Mouse (Mus musculus): ENCODE results near the gene Selenoh.

Gene Selenoh

GRCm38 (mm10) chr2:84670569-84670933, at the start of gene Selenoh:
Selenoh (minus strand) TSS chr2:84670770.
- DNase-seq (ENCODE audit: low read depth, low spot score): peak; percentile 95

- DNase-seq (ENCODE audit: low read depth, low spot score): no peak
These were observed 46.8 kb upstream of the Selenoh start for GRCm38 (mm10) chr2:84717357-84717756.

DNA sequence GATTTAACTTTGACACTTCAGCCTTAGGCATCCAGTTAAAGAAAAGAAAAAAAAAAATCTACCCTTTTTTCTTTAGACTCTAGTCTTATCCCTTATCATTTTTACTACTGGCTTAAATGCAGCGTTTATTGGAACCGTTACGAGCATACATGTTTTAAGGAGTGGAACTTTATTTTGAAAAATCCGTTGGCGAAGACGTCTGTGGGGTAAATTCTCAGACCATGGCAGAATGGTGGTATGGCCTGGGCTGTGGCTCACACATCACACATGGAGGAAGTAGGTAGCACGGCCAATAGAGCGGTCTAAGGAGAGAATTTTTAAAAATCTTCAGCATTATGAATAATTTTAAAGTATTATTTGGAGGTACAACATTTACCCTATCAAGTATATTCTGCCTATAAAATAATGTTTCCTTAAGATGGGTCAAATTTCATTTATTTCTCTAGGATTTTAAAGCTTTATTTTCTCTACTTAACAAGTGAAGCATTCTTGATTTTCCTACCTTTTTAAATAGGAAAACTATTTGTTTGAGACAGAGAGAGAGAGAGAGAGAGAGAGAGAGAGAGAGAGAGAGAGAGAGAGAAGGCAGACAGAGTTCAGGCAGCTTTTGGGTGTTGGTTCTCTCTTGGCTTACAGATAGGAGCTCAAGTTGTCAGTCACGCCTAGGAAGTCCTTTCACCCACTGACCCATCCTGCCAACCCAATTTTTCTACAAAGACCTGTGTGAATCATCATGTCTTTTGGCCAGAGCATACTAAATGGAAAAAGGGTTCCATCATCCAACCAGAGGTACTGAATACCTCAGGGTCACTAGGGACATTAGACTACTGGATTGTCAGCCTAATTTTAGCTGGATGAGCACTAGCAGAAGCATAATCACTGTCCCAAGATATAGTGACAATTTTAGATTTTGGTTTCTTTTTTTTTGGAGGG, 46.1 kb upstream of the Selenoh start:
- no peak for DNase-seq (ENCODE audit: low read depth, low spot score)

- DNase-seq (ENCODE audit: low read depth, low spot score): peak; percentile 95
These were observed 45.2 kb upstream of the Selenoh start for GRCm38 (mm10) chr2:84715562-84716361.

GRCm38 (mm10) chr2:84714811-84715561, 44.4 kb upstream of the Selenoh start, which contains the start of gene Zdhhc5:
Zdhhc5 (minus strand) TSS chr2:84715180.
- DNase-seq (ENCODE audit: low read depth, low spot score): peak; percentile 99

DNA sequence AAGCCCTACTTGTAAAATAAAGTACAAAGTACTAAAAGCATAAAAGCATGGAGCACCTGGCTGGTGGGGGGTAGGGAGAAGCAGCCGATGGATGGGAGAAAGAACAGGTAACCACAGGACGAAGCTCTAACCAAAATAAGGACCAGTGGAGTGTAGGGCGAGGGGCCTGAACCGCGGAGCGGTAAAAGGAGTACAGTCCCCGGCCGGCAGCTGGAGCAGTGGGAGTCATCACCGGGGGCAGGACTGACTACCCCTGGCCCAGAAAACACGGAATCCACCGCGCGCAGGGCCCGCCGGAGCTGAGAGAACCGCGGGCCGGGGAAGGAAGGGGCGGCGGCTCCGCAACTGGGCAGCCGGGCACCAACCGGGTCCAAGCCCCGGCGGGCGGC, 43.8 kb upstream of the Selenoh start:
- DNase-seq (ENCODE audit: low read depth, low spot score): no peak

- DNase-seq (ENCODE audit: low read depth, low spot score): no peak
These were observed 41.3 kb upstream of the Selenoh start for GRCm38 (mm10) chr2:84711898-84712297.

- DNase-seq (ENCODE audit: low read depth, low spot score): no peak
These were observed 37.0 kb upstream of the Selenoh start for GRCm38 (mm10) chr2:84707523-84707922.

GRCm38 (mm10) chr2:84705295-84705694, 34.7 kb upstream of the Selenoh start:
- DNase-seq (ENCODE audit: low read depth, low spot score): no peak

DNA sequence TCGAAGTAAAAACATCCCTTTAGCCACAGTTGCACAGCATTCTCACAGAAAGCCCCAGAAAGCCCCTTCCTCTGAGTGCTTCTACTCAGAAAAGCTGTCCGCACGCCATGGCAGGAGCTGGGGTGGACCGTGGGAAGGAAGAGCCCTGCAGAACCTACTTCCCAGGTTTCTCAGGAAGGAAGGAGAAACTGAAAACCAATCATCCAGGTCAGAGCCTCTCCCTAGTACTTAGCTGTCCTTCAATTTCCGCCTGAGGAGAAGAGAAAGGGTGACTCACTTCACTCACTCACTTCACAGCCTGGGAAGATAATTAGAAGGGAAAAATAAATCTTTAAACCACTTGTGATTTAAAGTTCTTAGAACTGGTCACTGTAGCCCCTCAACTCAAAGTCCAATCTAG, 33.8 kb upstream of the Selenoh start:
- DNase-seq (ENCODE audit: low read depth, low spot score): no peak

GRCm38 (mm10) chr2:84703497-84703896, 32.9 kb upstream of the Selenoh start:
- DNase-seq (ENCODE audit: low read depth, low spot score): no peak

- DNase-seq (ENCODE audit: low read depth, low spot score): no peak
These were observed 24.6 kb upstream of the Selenoh start for GRCm38 (mm10) chr2:84695007-84695695.

- DNase-seq (ENCODE audit: low read depth, low spot score): no peak
These were observed 19.5 kb upstream of the Selenoh start for GRCm38 (mm10) chr2:84690050-84690449.

- no peak for DNase-seq (ENCODE audit: low read depth, low spot score)
These were observed 17.7 kb upstream of the Selenoh start for GRCm38 (mm10) chr2:84688080-84688844.

- no peak for DNase-seq (ENCODE audit: low read depth, low spot score)
These were observed 12.1 kb upstream of the Selenoh start for GRCm38 (mm10) chr2:84682605-84683183.

DNA sequence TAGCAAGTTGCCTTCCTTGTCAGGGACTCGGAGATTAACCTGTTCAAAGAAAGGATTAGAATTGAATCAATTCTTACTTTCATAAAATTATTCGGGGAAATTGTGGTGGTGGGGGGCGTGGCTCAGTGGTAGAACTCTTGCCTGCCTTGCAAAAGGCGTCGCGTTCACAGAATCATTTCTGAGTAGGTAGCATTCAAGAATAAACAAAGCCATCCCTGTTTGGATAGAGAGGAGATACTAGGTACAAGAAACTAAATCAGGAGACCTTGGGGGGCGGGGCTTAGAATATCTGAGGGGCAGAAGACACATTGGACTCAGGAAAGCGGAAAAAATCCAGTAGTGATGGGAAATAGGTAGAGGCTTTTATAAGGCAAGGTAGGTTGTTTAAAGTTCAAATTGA, 8.4 kb upstream of the Selenoh start, which contains the start of gene Tmx2:
Tmx2 (minus strand) TSS at position 125 of the 400 bp plus-strand sequence.
- DNase-seq (ENCODE audit: low read depth, low spot score): no peak

DNA sequence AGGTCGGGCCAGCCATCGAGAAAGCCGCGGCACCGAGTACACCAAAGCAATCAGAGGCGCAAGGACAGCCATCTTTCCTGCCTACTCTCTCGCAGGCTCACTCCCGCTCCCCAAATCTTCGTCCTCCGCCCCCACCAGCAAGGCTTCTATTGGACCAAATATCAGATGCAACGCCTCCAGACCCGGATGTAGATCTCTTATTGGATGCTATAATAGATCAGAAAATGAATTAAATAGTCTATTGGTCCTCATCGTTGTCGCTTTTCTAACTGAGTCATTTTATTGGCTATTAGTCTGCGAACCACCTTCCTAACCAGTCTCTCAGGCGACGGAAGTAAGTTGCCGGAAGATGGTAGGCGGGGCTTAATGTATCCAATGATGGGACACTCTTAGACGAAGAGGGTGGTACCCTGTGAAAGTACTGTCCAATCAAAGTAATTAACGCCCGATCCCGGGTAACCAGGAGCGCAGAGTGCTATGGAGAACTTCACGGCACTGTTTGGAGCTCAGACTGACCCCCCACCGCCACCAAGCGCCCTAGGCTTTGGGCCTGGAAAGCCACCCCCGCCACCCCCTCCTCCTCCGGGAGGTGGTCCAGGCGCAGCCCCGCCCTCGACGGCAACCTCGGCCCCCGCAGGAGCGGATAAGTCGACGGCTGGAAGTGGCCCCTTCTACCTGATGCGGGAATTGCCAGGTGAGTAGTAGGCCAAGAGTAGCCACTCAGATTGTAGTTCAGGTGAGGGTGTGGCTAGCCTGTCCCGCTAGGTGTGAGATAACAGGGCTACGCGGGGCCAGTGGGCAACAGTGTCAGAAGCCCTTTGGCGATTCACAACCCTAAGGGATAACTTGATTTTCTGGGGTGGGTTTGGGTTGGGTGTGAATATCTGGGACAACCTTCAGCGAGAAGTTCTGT, 7.7 kb upstream of the Selenoh start, which contains the start of the genes Gm28635 and Med19:
Gm28635 (minus strand) TSS at position 74 of the 913 bp plus-strand sequence.
Med19 (plus strand) TSS at position 435 of the 913 bp plus-strand sequence.
- peak; percentile 98 for DNase-seq (ENCODE audit: low read depth, low spot score)

GRCm38 (mm10) chr2:84677270-84677967, 6.8 kb upstream of the Selenoh start:
- DNase-seq (ENCODE audit: low read depth, low spot score): peak; percentile 32

Measured in mesoderm, embryonic 11.5 days (tissue).